Mouse (Mus musculus) ES-CJ7 (cell line): ENCODE results near the gene Hcn4.

Source experiments
- DNase-seq: peaks from one replicate; pipeline ENCODE4 v3.0.0; 2011; ENCODE audit warnings: low read depth, low spot score

The Hcn4 gene

GRCm38 (mm10) chr9:58849576-58850315, 26.5 kb downstream of the Hcn4 start:
- no peak for DNase-seq

- no peak for DNase-seq
Measured at GRCm38 (mm10) chr9:58854931-58855330, 31.7 kb downstream of the Hcn4 start.

- DNase-seq, result peak; percentile 52
Measured at GRCm38 (mm10) chr9:58859080-58859635, 35.9 kb downstream of the Hcn4 start.

GRCm38 (mm10) chr9:58863826-58864225, 40.6 kb downstream of the Hcn4 start:
- no peak for DNase-seq

GRCm38 (mm10) chr9:58871141-58871540, 47.9 kb downstream of the Hcn4 start:
- no peak for DNase-seq

GRCm38 (mm10) chr9:58873541-58874324, 50.5 kb downstream of the Hcn4 start:
- peak; percentile 69 for DNase-seq

- no peak for DNase-seq
Measured at GRCm38 (mm10) chr9:58874354-58874753, 51.1 kb downstream of the Hcn4 start.

GRCm38 (mm10) chr9:58875439-58875838, 52.2 kb downstream of the Hcn4 start:
- DNase-seq, result no peak

- no peak for DNase-seq
Measured at GRCm38 (mm10) chr9:58876946-58877625, 53.9 kb downstream of the Hcn4 start.

GRCm38 (mm10) chr9:58879836-58880235, 56.6 kb downstream of the Hcn4 start:
- DNase-seq, result no peak

- no peak for DNase-seq
Measured at GRCm38 (mm10) chr9:58882686-58883085, 59.5 kb downstream of the Hcn4 start.

- DNase-seq, result no peak
Measured at GRCm38 (mm10) chr9:58889782-58890448, 66.7 kb downstream of the Hcn4 start.

- no peak for DNase-seq
Measured at GRCm38 (mm10) chr9:58890893-58891292, 67.7 kb downstream of the Hcn4 start.

GRCm38 (mm10) chr9:58891840-58892640, 68.8 kb downstream of the Hcn4 start:
- no peak for DNase-seq

GRCm38 (mm10) chr9:58899602-58900001, 76.4 kb downstream of the Hcn4 start:
- DNase-seq, result no peak

- peak; percentile 41 for DNase-seq
Measured at GRCm38 (mm10) chr9:58902869-58903585, 79.8 kb downstream of the Hcn4 start.
